Mouse (Mus musculus) left cerebral cortex, adult 8-10 months (tissue): ENCODE measurements around the gene Try4. TPM values are rescaled to one million over a fixed set of nuclear protein-coding genes. Genes with fewer than 3 reads are reported as not detected.
"Not testable (repeated sequence)": the region's sequence is repeated elsewhere in the genome, so short reads cannot be mapped to it uniquely, and the experiment has no call there.

Source experiments
- DNase-seq, 2 experiments: peaks; one replicate each; pipeline ENCODE4 v3.0.0; 2022; ENCODE audit warnings: low spot score in 2 of 2
- total RNA-seq, 4 experiments: library from RNA; stranded (reverse); gene quantifications; 2 replicates each; pipeline ENCODE4 v1.2.4; 2022

Gene Try4
- not detected for total RNA-seq

- DNase-seq: no peak
These were observed at the start of gene Try4 for GRCm38 (mm10) chr6:41301969-41302368. Gene Try4, plus strand, starts transcription at chr6:41302269.

- DNase-seq: not testable (repeated sequence)
These were observed 48.8 kb upstream of the Try4 start for GRCm38 (mm10) chr6:41253314-41253713.

- DNase-seq: no peak
These were observed 45.6 kb upstream of the Try4 start for GRCm38 (mm10) chr6:41256424-41256823.

- DNase-seq: no peak
These were observed 44.6 kb upstream of the Try4 start for GRCm38 (mm10) chr6:41257432-41257831.

- DNase-seq: no peak
These were observed 39.3 kb upstream of the Try4 start for GRCm38 (mm10) chr6:41262796-41263195.

- no peak for DNase-seq
These were observed 35.9 kb upstream of the Try4 start for GRCm38 (mm10) chr6:41266140-41266539.

GRCm38 (mm10) chr6:41298255-41298654 is 3.8 kb upstream of the Try4 start:
- no peak for DNase-seq

GRCm38 (mm10) chr6:41316741-41317140 is 14.7 kb downstream of the Try4 start, which contains the start of gene Try5:
Gene Try5, minus strand, starts transcription at chr6:41316841.
- not testable (repeated sequence) for DNase-seq

GRCm38 (mm10) chr6:41353932-41354331 is 51.9 kb downstream of the Try4 start, which contains the start of gene Try10:
Gene Try10, plus strand, starts transcription at chr6:41354105.
- DNase-seq: no peak

Other genes with a start within 250 kb of the Try4 start
- not detected for gene Try5, start 14.6 kb downstream of the Try4 start, total RNA-seq
- not detected for gene Try10, start 51.8 kb downstream of the Try4 start, total RNA-seq
- gene Prss3, start 75.4 kb downstream of the Try4 start, total RNA-seq: under 1 TPM in 1 of 4 experiments, not detected in 3; 0.49 TPM
- gene Gm5771, start 90.1 kb downstream of the Try4 start, total RNA-seq: not detected
- 1 to 10 TPM in 2 of 4 experiments, under 1 TPM in 1, not detected in 1; 0.66 to 1.3 (median 1.2) TPM for gene Gm10334, start 143.9 kb downstream of the Try4 start, total RNA-seq
- not detected for gene Prss1, start 156.7 kb downstream of the Try4 start, total RNA-seq
- not detected for gene Prss2, start 219.5 kb downstream of the Try4 start, total RNA-seq